Mouse (Mus musculus) lung, embryonic 15.5 days (tissue): ENCODE data around the gene Rxfp1. TPM values are rescaled to one million over a fixed set of nuclear protein-coding genes. Genes with fewer than 3 reads are reported as not detected.

Source experiments
- ATAC-seq: fragments of 200-750 bp; cut with Nextera tagmentation; 2 replicates; pipeline ENCODE4 v1.8.0; 2017; ENCODE audit warnings: moderate number of reproducible peaks, borderline replicate concordance; ENCODE audit not compliant: low FRiP score, low TSS enrichment; ENCODE audit errors: extremely low read depth
- H3K27ac ChIP-seq: fragments of 300-500 bp; sonication (generic); 2 replicates; pipeline ENCODE4 v1.5.1; 2015; ENCODE audit warnings: moderate library complexity, mild to moderate bottlenecking, inconsistent platforms
- H3K27me3 ChIP-seq: fragments of 300-500 bp; sonication (generic); 2 replicates; pipeline ENCODE4 v1.6.1; 2015; ENCODE audit warnings: inconsistent platforms
- H3K36me3 ChIP-seq: fragments of 300-500 bp; sonication (generic); 2 replicates; pipeline ENCODE4 v1.6.1; 2015; ENCODE audit warnings: inconsistent platforms
- H3K4me1 ChIP-seq: fragments of 300-500 bp; sonication (generic); 2 replicates; pipeline ENCODE4 v1.6.1; 2015; ENCODE audit warnings: inconsistent platforms
- H3K4me2 ChIP-seq: fragments of 300-500 bp; sonication (generic); 2 replicates; pipeline ENCODE4 v1.6.1; 2015; ENCODE audit warnings: inconsistent platforms, mild to moderate bottlenecking, moderate library complexity
- H3K4me3 ChIP-seq: fragments of 300-500 bp; sonication (generic); 2 replicates; pipeline ENCODE4 v1.5.1; 2015; ENCODE audit warnings: mild to moderate bottlenecking, inconsistent platforms
- H3K9ac ChIP-seq: fragments of 300-500 bp; sonication (generic); 2 replicates; pipeline ENCODE4 v1.6.1; 2015; ENCODE audit warnings: inconsistent platforms
- H3K9me3 ChIP-seq: fragments of 300-500 bp; sonication (generic); 2 replicates; pipeline ENCODE4 v1.6.1; 2016; ENCODE audit warnings: inconsistent platforms
- WGBS: fragments of 180-500 bp; shearing (Covaris S2); methylation state at CpG from one replicate; pipeline ENCODE4 v1.1.7; 2015; 5-methylcytosine and 5-hydroxymethylcytosine counted together
- polyA plus RNA-seq: library from polyadenylated mRNA; unstranded; fragments of >200 nt; fragmentation: Nextera tagmentation; extraction: Ambion mirVana; gene quantifications from 2 replicates; pipeline ENCODE4 v1.2.1, GENCODE M21; 2015

The Rxfp1 gene
- polyA plus RNA-seq, 1 experiment from 2014 or later = 1.3 TPM

DNA sequence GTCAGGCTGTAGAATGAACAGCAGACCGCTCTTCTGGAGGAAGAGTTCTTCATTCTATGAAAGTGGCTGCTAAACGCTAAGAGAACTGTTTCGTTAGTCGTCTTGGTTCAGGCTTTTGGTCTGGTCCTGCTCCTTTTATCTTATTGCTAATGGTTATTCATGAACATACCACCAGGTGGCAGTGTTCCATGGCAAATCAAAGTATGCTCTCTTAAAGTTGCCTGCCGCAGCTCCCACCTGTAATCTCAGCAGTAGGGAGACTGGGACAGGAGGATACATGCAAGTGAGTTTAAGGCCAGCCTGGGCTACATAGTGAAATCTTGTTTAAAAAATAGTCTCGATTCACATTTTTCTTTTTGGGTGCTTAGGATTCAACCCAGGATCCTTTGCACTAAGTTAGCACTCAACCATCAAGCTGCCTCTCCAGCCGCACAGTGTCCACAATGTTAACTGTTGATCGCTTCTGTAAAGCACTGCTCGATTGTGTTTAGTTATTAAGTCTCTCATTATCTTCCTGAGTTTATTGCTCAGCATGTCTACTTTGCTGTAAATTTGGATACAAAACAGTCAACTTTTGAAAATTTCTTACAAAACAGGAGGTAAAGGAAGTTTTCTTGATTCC is 72.8 kb downstream of the Rxfp1 start:
- ATAC-seq = peak; percentile 42; the same call in 1 of the 2 replicates
- Histone ChIP-seq H3K27me3 (no peaks in the 10 kb centered on the region), H3K36me3 (no peaks in the 10 kb centered on the region), H3K27ac (no peak overlapping the region), H3K4me3 (no peak overlapping the region), H3K9me3 (no peaks in the 10 kb centered on the region), H3K4me2 (no peak overlapping the region), H3K4me1 (no peaks in the 10 kb centered on the region), H3K9ac (no peak overlapping the region)
- 32% methylated on average over 9 of the region's 9 CpGs for WGBS

DNA sequence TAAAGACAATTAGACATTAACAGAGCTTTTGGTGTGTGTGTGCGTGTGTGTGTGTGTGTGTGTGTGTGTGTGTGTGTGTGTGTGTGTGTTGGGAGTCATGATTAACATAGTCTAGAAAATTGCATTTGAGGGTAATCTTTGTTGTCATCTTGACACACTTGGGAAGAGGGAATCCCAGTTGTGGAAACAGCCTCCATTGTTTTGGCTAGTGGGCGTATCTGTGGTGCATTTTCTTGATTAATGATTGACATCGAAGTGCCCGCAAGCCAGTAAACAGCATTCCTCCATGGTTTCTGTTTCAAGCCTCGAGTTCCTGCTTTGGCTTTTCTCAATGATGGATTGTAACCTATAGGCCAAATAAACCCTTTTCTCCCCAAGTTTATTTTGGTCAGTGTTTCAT is 81.0 kb downstream of the Rxfp1 start:
- Histone ChIP-seq H3K4me2 (no peak overlapping the region), H3K9ac (no peak overlapping the region), H3K4me1 (no peaks in the 10 kb centered on the region), H3K27ac (no peak overlapping the region), H3K4me3 (no peak overlapping the region), H3K27me3 (no peaks in the 10 kb centered on the region), H3K9me3 (no peaks in the 10 kb centered on the region), H3K36me3 (no peaks in the 10 kb centered on the region)
- WGBS = 47% methylated on average over 5 of the region's 5 CpGs
- no peak for ATAC-seq

DNA sequence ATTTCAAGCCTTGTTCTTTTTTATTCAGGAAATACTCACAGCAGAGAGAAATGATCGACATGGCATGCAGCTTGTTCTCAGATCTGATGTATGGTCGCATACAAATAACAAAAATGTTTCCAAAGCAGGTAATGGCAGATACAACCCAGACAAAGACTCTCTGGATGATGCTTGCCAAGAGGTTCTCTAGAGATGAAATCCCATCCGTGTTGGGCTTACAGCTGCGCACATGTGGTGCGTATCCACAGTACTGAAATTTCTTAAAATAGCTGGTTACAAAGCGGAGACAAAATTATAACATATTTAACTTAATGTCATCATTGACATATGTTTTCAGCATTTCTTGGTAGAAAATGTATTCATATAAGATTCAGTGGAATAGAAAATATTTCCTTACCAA is 85.6 kb downstream of the Rxfp1 start:
- no peaks in the 10 kb centered on the region for H3K9me3 ChIP-seq
- no peak overlapping the region for H3K4me2 ChIP-seq
- H3K4me1 ChIP-seq = no peaks in the 10 kb centered on the region
- ATAC-seq = no peak
- H3K27ac ChIP-seq = no peak overlapping the region
- no peaks in the 10 kb centered on the region for H3K36me3 ChIP-seq
- H3K9ac ChIP-seq = no peak overlapping the region
- H3K27me3 ChIP-seq = no peaks in the 10 kb centered on the region
- H3K4me3 ChIP-seq = no peak overlapping the region
- 86% methylated on average over 6 of the region's 6 CpGs for WGBS

DNA sequence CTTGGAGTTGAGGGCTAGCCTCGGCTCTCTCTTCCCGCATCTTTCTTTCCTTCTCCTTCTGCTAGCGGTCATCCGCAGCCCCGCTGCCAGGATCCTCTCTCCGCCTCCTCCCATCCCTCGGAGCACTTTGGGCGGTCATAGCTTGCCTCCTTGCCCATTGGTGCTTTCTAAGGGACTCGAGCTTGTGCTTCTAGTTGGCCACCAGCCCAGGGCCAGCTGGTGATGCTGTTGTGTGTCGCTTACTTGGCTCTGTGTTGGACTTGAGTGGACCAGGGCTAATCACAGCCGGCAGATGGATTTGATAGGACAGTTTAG is 108.3 kb downstream of the Rxfp1 start, which contains the start of gene Etfdh:
Gene Etfdh, minus strand, starts transcription at position 85 of the 315 bp plus-strand sequence.
- peak; percentile 71 for ATAC-seq
- H3K4me2 ChIP-seq = peak within 1 kb of the TSS; percentile 72
- H3K4me3 ChIP-seq = peak within 1 kb of the TSS; percentile 63
- H3K27ac ChIP-seq = peak within 1 kb of the TSS; percentile 85
- no peaks in the 10 kb centered on the region for H3K27me3 ChIP-seq
- 0% methylated on average over 11 of the region's 11 CpGs for WGBS
- no peaks in the 10 kb centered on the region for H3K9me3 ChIP-seq
- H3K36me3 ChIP-seq = peaks cover 26% of the 10 kb centered on the region
- peaks cover 10% of the 10 kb centered on the region for H3K4me1 ChIP-seq
- H3K9ac ChIP-seq = peak within 1 kb of the TSS; percentile 64

DNA sequence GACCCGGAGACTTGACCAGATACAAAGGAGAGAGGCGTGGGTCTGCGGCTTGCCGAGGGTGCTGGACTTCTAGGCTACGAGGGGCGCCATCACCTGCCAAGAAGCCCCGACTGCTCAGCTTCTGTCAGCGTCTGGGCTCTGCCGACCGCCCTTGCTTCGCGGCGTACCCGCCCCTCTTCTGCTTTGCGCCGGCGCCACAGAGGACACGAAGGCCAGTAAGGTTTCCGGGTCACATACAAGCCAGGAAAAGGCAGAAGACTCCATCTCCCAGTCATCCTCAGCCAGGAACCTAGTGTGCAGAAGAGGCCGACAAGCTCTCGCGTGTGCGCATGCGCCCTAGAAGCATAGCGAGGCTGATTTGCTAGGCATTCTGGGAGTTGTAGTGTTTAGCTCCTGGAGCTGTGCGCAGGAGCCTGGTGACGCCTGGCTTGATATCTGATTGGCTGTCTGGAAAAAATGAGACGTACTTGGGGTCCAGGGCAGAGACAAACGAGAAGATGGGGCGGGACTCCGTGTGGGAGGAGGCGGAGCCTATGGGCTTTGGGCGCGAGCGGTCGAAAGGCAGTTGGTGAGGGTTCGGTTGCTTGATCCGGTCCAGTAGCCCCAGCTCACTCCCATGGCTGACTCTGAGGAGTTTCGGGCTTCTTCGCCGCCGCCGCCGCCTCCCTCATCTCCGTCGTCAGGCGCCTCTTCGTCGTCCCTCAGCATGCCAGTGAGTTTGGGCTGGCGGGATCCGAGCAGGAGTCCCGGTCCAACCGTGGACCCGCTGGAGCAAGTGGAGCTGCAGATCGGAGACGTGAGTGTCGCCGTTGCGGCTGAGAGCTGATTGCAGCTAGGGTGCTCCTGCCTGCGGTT is 108.9 kb downstream of the Rxfp1 start, which contains the start of gene 4930579G24Rik:
Gene 4930579G24Rik, plus strand, starts transcription at position 519 of the 855 bp plus-strand sequence.
- Histone ChIP-seq H3K9me3 (no peaks in the 10 kb centered on the region), H3K27me3 (no peaks in the 10 kb centered on the region), H3K27ac (peak within 1 kb of the TSS; percentile 85), H3K4me3 (peak within 1 kb of the TSS; percentile 63), H3K9ac (peak within 1 kb of the TSS; percentile 64), H3K4me2 (peak within 1 kb of the TSS; percentile 72), H3K4me1 (peaks cover 10% of the 10 kb centered on the region), H3K36me3 (peaks cover 24% of the 10 kb centered on the region)
- WGBS = 0% methylated on average over 60 of the region's 60 CpGs
- ATAC-seq = peak; percentile 99

DNA sequence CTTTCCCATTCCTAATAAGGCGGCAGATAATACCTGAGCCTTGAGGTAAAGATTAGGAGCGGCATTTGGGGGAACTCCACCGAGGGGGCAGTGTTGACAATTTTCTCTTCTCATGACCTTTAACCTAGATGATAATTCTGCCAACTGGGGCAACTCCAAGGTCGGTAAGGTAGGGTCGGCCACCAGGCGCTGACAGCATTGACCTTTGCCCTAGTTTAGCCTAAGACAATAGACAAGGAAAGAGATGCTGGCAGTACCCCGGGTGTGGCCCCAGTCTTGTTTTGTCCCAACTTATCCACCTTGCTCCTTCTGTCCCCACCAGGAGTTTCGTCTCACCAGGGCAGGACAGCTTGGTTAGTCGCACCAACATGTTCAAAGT is 109.5 kb downstream of the Rxfp1 start:
- H3K4me1 ChIP-seq = peaks cover 10% of the 10 kb centered on the region
- WGBS = 1% methylated on average over 9 of the region's 9 CpGs
- H3K4me2 ChIP-seq = peak overlapping the region; percentile 72
- H3K27me3 ChIP-seq = no peaks in the 10 kb centered on the region
- H3K36me3 ChIP-seq = peaks cover 18% of the 10 kb centered on the region
- peak overlapping the region; percentile 63 for H3K4me3 ChIP-seq
- H3K9ac ChIP-seq = peak overlapping the region; percentile 64
- peak overlapping the region; percentile 71 for H3K27ac ChIP-seq
- ATAC-seq = no peak
- H3K9me3 ChIP-seq = no peaks in the 10 kb centered on the region

DNA sequence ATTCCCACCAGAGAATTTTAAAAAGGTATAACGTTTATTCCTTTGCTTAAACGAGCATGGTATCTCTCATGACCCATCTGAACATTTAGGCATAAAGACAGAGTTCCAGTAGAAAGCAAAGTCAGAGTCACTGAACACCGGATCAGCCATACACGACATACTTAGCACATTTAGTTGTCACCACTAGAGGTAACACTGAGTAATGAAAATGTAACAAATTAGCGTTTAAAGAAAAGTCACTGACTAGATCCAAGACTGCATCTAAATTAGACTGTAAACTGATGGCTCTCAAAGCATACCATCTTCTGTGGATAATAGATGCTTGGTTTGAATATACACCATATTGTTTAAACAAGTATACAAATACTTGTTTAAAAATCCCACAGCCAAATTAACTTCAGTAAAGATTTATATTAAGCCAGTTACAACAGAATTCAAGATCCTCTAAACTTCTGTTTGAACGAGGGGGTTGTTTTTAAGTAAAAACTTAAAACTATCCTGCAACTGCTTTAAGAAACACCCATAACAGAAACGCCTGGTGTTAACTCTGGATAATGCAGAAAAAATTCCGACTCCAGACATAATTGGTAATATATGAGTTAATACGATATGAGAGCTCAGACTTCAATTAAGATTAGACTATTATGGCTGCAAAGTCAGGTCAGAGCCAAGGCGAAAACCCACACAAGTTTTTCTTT is 110.0 kb downstream of the Rxfp1 start:
- peak overlapping the region; percentile 72 for H3K4me2 ChIP-seq
- peaks cover 16% of the 10 kb centered on the region for H3K36me3 ChIP-seq
- H3K4me1 ChIP-seq = peaks cover 10% of the 10 kb centered on the region
- ATAC-seq = no peak
- no peaks in the 10 kb centered on the region for H3K27me3 ChIP-seq
- WGBS = 21% methylated on average over 10 of the region's 10 CpGs
- H3K4me3 ChIP-seq = peak overlapping the region; percentile 63
- H3K9ac ChIP-seq = peak overlapping the region; percentile 64
- 0 out of 2 replicates have a peak overlapping the region, but pooled peaks have one; percentile 71 for H3K27ac ChIP-seq
- H3K9me3 ChIP-seq = no peaks in the 10 kb centered on the region

DNA sequence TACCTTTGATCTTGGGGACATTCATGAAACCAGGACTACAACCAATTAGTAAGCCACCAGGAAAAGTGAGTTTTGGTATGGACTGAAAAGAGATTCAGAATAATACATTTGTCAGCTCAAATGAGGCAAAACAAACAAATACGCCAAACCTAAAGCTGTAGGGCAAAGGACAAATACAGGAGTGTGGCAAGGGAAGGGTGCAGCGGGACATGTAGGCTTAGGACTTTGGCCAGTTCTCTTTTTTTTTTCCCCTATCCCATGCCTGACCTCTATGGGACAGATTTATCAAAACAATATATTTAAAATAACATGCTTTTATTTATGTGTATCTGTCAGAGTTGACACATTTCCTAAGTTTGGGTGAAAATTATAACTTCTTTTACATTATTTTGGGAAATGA is 127.8 kb downstream of the Rxfp1 start:
- no peaks in the 10 kb centered on the region for H3K27me3 ChIP-seq
- H3K4me1 ChIP-seq = no peaks in the 10 kb centered on the region
- 89% methylated on average over 2 of the region's 2 CpGs for WGBS
- ATAC-seq = no peak
- H3K4me2 ChIP-seq = no peak overlapping the region
- H3K9ac ChIP-seq = no peak overlapping the region
- H3K4me3 ChIP-seq = no peak overlapping the region
- no peaks in the 10 kb centered on the region for H3K9me3 ChIP-seq
- H3K27ac ChIP-seq = no peak overlapping the region
- peaks cover 44% of the 10 kb centered on the region for H3K36me3 ChIP-seq

DNA sequence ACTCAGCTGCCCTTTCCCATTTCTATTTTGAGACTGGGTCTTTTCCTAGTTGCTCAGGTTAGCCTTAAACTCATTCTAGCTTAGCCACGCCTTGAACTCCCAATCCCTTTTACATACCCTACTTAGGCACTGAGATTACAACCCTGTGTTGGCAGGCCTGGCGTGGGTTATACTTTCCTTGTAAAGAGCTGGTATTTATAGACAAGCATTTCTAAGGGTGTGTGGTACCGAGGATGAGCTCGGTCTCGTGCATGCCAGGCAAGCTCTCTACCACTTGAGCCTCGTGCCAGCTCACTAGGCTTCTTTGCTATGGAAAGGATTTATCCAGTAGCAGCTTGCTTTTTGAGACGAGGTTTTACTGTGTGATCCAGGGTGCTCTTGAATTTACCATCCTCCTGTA is 142.2 kb downstream of the Rxfp1 start:
- Histone ChIP-seq H3K4me2 (no peak overlapping the region), H3K36me3 (peaks cover 53% of the 10 kb centered on the region), H3K4me1 (peaks cover 18% of the 10 kb centered on the region; the same call in 1 of the 2 replicates), H3K9ac (no peak overlapping the region), H3K4me3 (no peak overlapping the region), H3K27ac (no peak overlapping the region), H3K27me3 (no peaks in the 10 kb centered on the region), H3K9me3 (no peaks in the 10 kb centered on the region)
- ATAC-seq = no peak
- WGBS = 91% methylated on average over 7 of the region's 7 CpGs

DNA sequence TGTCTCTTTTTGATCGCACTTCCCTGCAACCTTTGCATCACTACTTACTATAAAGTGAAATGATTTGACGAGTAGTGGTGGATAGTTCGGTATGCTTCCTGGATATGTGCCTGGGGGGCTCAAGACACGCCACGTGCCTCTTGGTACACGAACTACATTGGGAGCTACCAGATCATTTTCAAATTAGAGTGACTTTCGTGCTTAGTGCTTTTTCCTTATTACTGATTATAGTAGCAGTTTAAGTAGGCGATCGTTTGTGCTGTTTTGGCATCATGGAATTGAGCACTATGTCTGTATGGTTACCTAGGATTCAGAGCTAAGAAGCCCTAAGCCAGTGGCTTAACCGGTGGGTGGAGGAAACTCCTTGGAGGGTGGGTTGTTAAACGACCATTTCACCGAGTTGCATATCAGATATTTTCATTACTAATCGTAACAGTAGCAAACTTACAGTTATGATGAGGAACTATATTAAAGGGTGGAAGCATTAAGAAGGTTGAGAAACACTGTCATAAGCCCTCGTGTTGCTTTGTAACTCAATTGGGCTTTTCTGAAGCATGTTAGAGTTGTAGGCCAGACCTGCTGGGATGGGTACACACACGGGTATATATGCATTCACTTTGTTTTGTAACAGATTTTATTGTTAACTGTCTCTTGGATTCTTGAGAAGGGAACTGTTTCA is 145.7 kb downstream of the Rxfp1 start:
- peak; percentile 19; the same call in 1 of the 2 replicates for ATAC-seq
- 1% methylated on average over 15 of the region's 15 CpGs for WGBS
- H3K36me3 ChIP-seq = peaks cover 26% of the 10 kb centered on the region
- peak overlapping the region; percentile 71 for H3K4me2 ChIP-seq
- H3K9me3 ChIP-seq = no peaks in the 10 kb centered on the region
- H3K27ac ChIP-seq = peak overlapping the region; percentile 92
- H3K4me1 ChIP-seq = peaks cover 18% of the 10 kb centered on the region; the same call in 1 of the 2 replicates
- peak overlapping the region; percentile 96 for H3K4me3 ChIP-seq
- H3K27me3 ChIP-seq = no peaks in the 10 kb centered on the region
- peak overlapping the region; percentile 84 for H3K9ac ChIP-seq
